1 mouse cellular context compared by ENCODE assay signal in the genomic region with DNA sequence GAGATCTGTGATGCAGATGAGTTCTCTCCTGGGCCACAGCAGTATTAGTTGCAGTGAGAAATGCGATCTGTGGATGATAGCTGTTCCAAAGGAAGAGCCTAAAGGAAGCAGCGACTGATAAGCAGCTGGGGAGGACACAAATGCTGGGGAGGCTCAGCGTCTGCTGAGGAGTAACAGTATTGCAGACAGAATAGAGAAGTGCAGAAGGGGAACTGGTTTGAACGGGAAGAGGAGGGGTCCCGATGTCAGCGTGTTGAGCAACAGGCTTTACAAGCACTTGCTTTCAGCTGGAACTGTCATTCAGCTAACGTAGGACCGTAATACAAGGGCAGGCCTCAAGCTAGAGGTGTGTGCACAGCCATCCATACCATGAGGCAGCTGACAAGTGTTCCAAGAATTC.
TF ChIP-seq lines count a peak whose summit lies in the region.

No protein-coding gene starts in this region.

TF ChIP-seq in myocyte, 11 proteins besides CTCF, POLR2A, EP300 and RAD21:
- TF ChIP-seq POLR2AphosphoS2 (IDR thresholded peaks at IDR 0.05; ENCODE audit: insufficient read length, low read depth) (peak; percentile 65), TCF3 (IDR thresholded peaks at IDR 0.05; ENCODE audit: insufficient read length, low read depth) (no peak), CEBPB (IDR thresholded peaks at IDR 0.05; ENCODE audit: insufficient read depth, poor library complexity, severe bottlenecking) (0 out of 2 replicates have a peak, but pooled peaks have one; percentile 22), MYOG (IDR thresholded peaks at IDR 0.05; ENCODE audit: control insufficient read depth in 1 of 3, insufficient read depth in 1 of 3, insufficient read length in 2 of 3, low read depth in 2 of 3) (peak in 1 of 3 experiments; percentile 5), MYOD1 (IDR thresholded peaks at IDR 0.05; ENCODE audit: control insufficient read depth in 1 of 3, insufficient read length in 2 of 3, low read depth in 2 of 3) (peak in 1 of 3 experiments; percentile 50)
